Mouse (Mus musculus) left cerebral cortex, adult 18-20 months (tissue): ENCODE measurements around the gene Ppm1m. TPM values are rescaled to one million over a fixed set of nuclear protein-coding genes. Genes with fewer than 3 reads are reported as not detected.

Source experiments
- DNase-seq, 2 experiments: peaks; one replicate each; pipeline ENCODE4 v3.0.0; 2021 to 2022; ENCODE audit warnings: low spot score in 2 of 2, mixed read lengths in 1 of 2
- microRNA-seq, 2 experiments: library from miRNA; unstranded; fragments of <30 nt; microRNA quantifications; one replicate each; pipeline ENCODE4 v1.2.0; 2021
- total RNA-seq, 2 experiments: library from RNA; stranded (reverse); gene quantifications; 2 replicates each; pipeline ENCODE4 v1.2.3; 2021

The Ppm1m gene
- total RNA-seq, 2 experiments from 2014 or later = 19.0 to 22.3 TPM

- DNase-seq = peak; percentile 93 to 96
Observed at GRCm38 (mm10) chr9:106159784-106160301, 39.7 kb downstream of the Ppm1m start.

GRCm38 (mm10) chr9:106159237-106159636 is 40.3 kb downstream of the Ppm1m start:
- no peak for DNase-seq

GRCm38 (mm10) chr9:106158037-106158491 is 41.5 kb downstream of the Ppm1m start, which contains the start of gene Glyctk:
Glyctk (minus strand) TSS chr9:106158138.
- DNase-seq = no peak

GRCm38 (mm10) chr9:106157623-106157925 is 42.0 kb downstream of the Ppm1m start:
- DNase-seq = no peak

GRCm38 (mm10) chr9:106156921-106157622 is 42.5 kb downstream of the Ppm1m start:
- no peak for DNase-seq

- DNase-seq = peak; percentile 27 to 56
Observed at GRCm38 (mm10) chr9:106156419-106156818, 43.1 kb downstream of the Ppm1m start.

GRCm38 (mm10) chr9:106154106-106154505 is 45.4 kb downstream of the Ppm1m start:
- DNase-seq = no peak

- DNase-seq = no peak
Observed at GRCm38 (mm10) chr9:106149399-106149754, 50.2 kb downstream of the Ppm1m start.

- DNase-seq = no peak
Observed at GRCm38 (mm10) chr9:106148541-106149398, 50.8 kb downstream of the Ppm1m start.

GRCm38 (mm10) chr9:106147851-106148431 is 51.6 kb downstream of the Ppm1m start:
- no peak for DNase-seq

GRCm38 (mm10) chr9:106147281-106147680 is 52.3 kb downstream of the Ppm1m start:
- no peak for DNase-seq

- no peak for DNase-seq
Observed at GRCm38 (mm10) chr9:106145582-106145981, 54.0 kb downstream of the Ppm1m start.

Small RNA genes lying within 50 kb of the gene (microRNA-seq; reads per million reads assigned to microRNA genes)
- gene Mir135a-1 = 19.6 to 42.3 reads per million in 2 experiments
- gene Mirlet7g = 87,594 to 114,031 reads per million in 2 experiments

Other genes starting within 250 kb of the Ppm1m start
- gene Col6a5, start 239.1 kb downstream of the Ppm1m start, total RNA-seq = under 1 TPM; 0.40 to 0.84 TPM
- 1 to 10 TPM in 1 of 2 experiments, under 1 TPM in 1; 0.72 to 1.5 TPM for gene Col6a4, start 103.0 kb downstream of the Ppm1m start, total RNA-seq
- gene Glyctk, start 41.6 kb downstream of the Ppm1m start, total RNA-seq = 1 to 10 TPM; 3.6 to 3.8 TPM
- gene Wdr82, start 28.8 kb downstream of the Ppm1m start, total RNA-seq = 100 to 1,000 TPM; 128 to 136 TPM
- 10 to 100 TPM; 50.9 to 60.8 TPM for gene Twf2, start 3.4 kb upstream of the Ppm1m start, total RNA-seq
- under 1 TPM; 0.91 to 0.95 TPM for gene Tlr9, start 22.9 kb upstream of the Ppm1m start, total RNA-seq
- gene Alas1, start 48.9 kb upstream of the Ppm1m start, total RNA-seq = 100 to 1,000 TPM; 135 to 137 TPM
- 10 to 100 TPM; 14.8 to 16.1 TPM for gene Poc1a, start 81.3 kb upstream of the Ppm1m start, total RNA-seq
- gene Dusp7, start 168.9 kb upstream of the Ppm1m start, total RNA-seq = 100 to 1,000 TPM; 106 to 111 TPM
- gene Rpl29, start 229.7 kb upstream of the Ppm1m start, total RNA-seq = 100 to 1,000 TPM; 275 to 295 TPM
- 10 to 100 TPM; 15.6 to 19.4 TPM for gene Acy1, start 238.6 kb upstream of the Ppm1m start, total RNA-seq
- 10 to 100 TPM; 12.5 to 12.7 TPM for gene Abhd14b, start 247.7 kb upstream of the Ppm1m start, total RNA-seq
- 10 to 100 TPM; 35.3 to 36.5 TPM for gene Abhd14a, start 247.9 kb upstream of the Ppm1m start, total RNA-seq